Mouse (Mus musculus): ENCODE data around the gene Rtn4r. TPM values are rescaled to one million over a fixed set of nuclear protein-coding genes. Genes with fewer than 3 reads are reported as not detected.

Gene Rtn4r
- total and polyA plus RNA-seq, 3 experiments: not detected

DNA sequence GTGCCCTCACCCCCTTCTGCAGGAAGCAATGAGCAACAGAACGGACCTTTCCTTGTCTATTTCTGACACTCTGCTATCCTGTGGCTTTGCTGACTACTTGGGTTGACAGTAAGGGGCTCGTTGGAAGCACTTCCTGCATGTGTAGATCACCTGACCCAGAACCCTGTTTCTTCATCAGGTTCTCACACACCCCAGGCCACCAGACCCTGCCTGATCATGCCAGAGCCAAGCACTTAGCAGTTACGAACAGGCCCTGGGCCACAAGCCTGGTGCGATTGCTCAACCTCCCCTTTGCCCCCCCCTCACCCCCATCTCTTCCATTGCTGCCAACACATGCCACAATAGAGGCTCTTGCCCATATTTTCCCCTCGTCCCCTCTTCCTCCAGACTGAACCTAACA, 41.7 kb downstream of the Rtn4r start:
- in situ Hi-C loops (cut with MboI; ENCODE audit: low pct_ligation_motif_present, low pct_unique_long_range_greater_than_20kb, low sequenced_read_pairs) (no loop called here), dilution Hi-C loops (cut with MboI; ENCODE audit: extremely low pct_ligation_motif_present, extremely low pct_unique_long_range_greater_than_20kb, low sequenced_read_pairs) (no loop called here)
- Histone ChIP-seq H3K27me3 (replicated peaks) (peaks cover 94% of the 10 kb centered on the region), H3K79me2 (replicated peaks; ENCODE audit: control insufficient read depth, extremely low read depth, insufficient read depth, poor library complexity, severe bottlenecking) (no peaks in the 10 kb centered on the region), H3K9me3 (replicated peaks; ENCODE audit: low read length) (no peaks in the 10 kb centered on the region), H3K9ac (ENCODE audit: insufficient read depth, low read depth) (no peak overlapping the region), H3K36me3 (replicated peaks in 1 of 2; ENCODE audit: control insufficient read depth in 1 of 2, insufficient read depth in 1 of 2, low read length in 1 of 2) (no peaks in the 10 kb centered on the region), H3K27ac (ENCODE audit: insufficient read depth, low read depth) (no peak overlapping the region), H3K4me1 (ENCODE audit: control insufficient read depth in 1 of 2, insufficient read depth in 2 of 2) (no peaks in the 10 kb centered on the region), H3K4me3 (replicated peaks in 1 of 3; ENCODE audit: low read depth in 2 of 3, low read length in 2 of 3, poor library complexity in 1 of 3) (no peak overlapping the region), H3K4me2 (ENCODE audit: insufficient read depth, low read depth, poor library complexity, severe bottlenecking) (no peak overlapping the region)
- TF ChIP-seq CTCF (conservative IDR thresholded peaks at IDR 0.05 in 1 of 2, IDR thresholded peaks at IDR 0.05 in 1 of 2; ENCODE audit: low read depth in 2 of 2, low read length in 2 of 2) (no peak), RAD21 (IDR thresholded peaks at IDR 0.05; ENCODE audit: low read depth, low read length) (no peak), KAT2A (IDR thresholded peaks at IDR 0.05; ENCODE audit: insufficient replicate concordance, low read length) (no peak), ZKSCAN1 (IDR thresholded peaks at IDR 0.05; ENCODE audit: borderline replicate concordance, low read depth, low read length) (no peak), ELF1 (IDR thresholded peaks at IDR 0.05; ENCODE audit: low read depth, low read length) (no peak), MXI1 (IDR thresholded peaks at IDR 0.05; ENCODE audit: low read depth, low read length) (no peak), MAX (IDR thresholded peaks at IDR 0.05; ENCODE audit: low read length) (no peak), ZMIZ1 (IDR thresholded peaks at IDR 0.05; ENCODE audit: low read depth, low read length) (no peak), ETS1 (conservative IDR thresholded peaks at IDR 0.05; ENCODE audit: low read depth, low read length) (no peak), NRF1 (IDR thresholded peaks at IDR 0.05; ENCODE audit: low read depth, low read length) (no peak), ZNF384 (IDR thresholded peaks at IDR 0.05; ENCODE audit: low read depth, low read length) (no peak), JUN (IDR thresholded peaks at IDR 0.05; ENCODE audit: insufficient read depth, low read depth, low read length) (no peak), HCFC1 (IDR thresholded peaks at IDR 0.05; ENCODE audit: low read depth, low read length) (no peak), SMC3 (IDR thresholded peaks at IDR 0.05; ENCODE audit: low read depth, low read length) (no peak), USF2 (conservative IDR thresholded peaks at IDR 0.05; ENCODE audit: low read depth, low read length) (no peak), JUND (conservative IDR thresholded peaks at IDR 0.05; ENCODE audit: low read depth, low read length) (no peak), MYC (IDR thresholded peaks at IDR 0.05; ENCODE audit: low read depth, low read length) (no peak)
- no peak for DNase-seq (ENCODE audit: extremely low read depth)

DNA sequence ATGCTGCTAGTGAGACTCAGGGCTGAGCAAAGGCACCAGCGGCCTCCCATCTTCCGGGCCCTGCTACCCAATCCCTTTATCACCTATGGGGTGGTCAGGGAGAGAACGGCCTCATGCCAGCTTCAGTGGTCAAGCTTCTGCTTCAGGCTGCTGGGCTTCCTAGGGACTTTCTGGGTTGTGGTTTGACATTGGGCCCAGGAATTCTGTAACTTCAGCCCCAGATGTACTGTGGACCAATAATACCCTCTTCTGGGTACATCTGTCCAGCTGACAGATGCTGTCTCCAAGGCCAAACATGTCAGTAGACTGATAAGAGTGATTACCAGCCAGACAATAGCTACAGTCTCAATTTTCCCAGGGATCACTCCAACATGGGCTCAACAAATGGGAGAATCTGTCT, 42.3 kb downstream of the Rtn4r start:
- Histone ChIP-seq H3K4me2 (ENCODE audit: insufficient read depth, low read depth, poor library complexity, severe bottlenecking) (no peak overlapping the region), H3K9me3 (replicated peaks; ENCODE audit: low read length) (no peaks in the 10 kb centered on the region), H3K36me3 (replicated peaks in 1 of 2; ENCODE audit: control insufficient read depth in 1 of 2, insufficient read depth in 1 of 2, low read length in 1 of 2) (no peaks in the 10 kb centered on the region), H3K79me2 (replicated peaks; ENCODE audit: control insufficient read depth, extremely low read depth, insufficient read depth, poor library complexity, severe bottlenecking) (no peaks in the 10 kb centered on the region), H3K27me3 (replicated peaks) (peaks cover 94% of the 10 kb centered on the region), H3K27ac (ENCODE audit: insufficient read depth, low read depth) (no peak overlapping the region), H3K4me3 (replicated peaks in 1 of 3; ENCODE audit: low read depth in 2 of 3, low read length in 2 of 3, poor library complexity in 1 of 3) (no peak overlapping the region), H3K4me1 (ENCODE audit: control insufficient read depth in 1 of 2, insufficient read depth in 2 of 2) (no peaks in the 10 kb centered on the region), H3K9ac (ENCODE audit: insufficient read depth, low read depth) (no peak overlapping the region)
- no peak for TF ChIP-seq KAT2A (IDR thresholded peaks at IDR 0.05; ENCODE audit: insufficient replicate concordance, low read length)
- no peak for TF ChIP-seq ETS1 (conservative IDR thresholded peaks at IDR 0.05; ENCODE audit: low read depth, low read length)
- TF ChIP-seq MAX (IDR thresholded peaks at IDR 0.05; ENCODE audit: low read length): no peak
- no peak for TF ChIP-seq BHLHE40 (IDR thresholded peaks at IDR 0.05; ENCODE audit: low read depth, low read length)
- TF ChIP-seq UBTF (IDR thresholded peaks at IDR 0.05; ENCODE audit: low read depth, low read length): no peak
- TF ChIP-seq USF1 (IDR thresholded peaks at IDR 0.05; ENCODE audit: low read depth, low read length): no peak
- TF ChIP-seq ZMIZ1 (IDR thresholded peaks at IDR 0.05; ENCODE audit: low read depth, low read length): no peak
- TF ChIP-seq MAZ (IDR thresholded peaks at IDR 0.05; ENCODE audit: low read depth, low read length): no peak
- TF ChIP-seq ELF1 (IDR thresholded peaks at IDR 0.05; ENCODE audit: low read depth, low read length): no peak
- TF ChIP-seq MAFK (IDR thresholded peaks at IDR 0.05; ENCODE audit: insufficient replicate concordance, low read length): no peak
- in situ Hi-C loops (cut with MboI; ENCODE audit: low pct_ligation_motif_present, low pct_unique_long_range_greater_than_20kb, low sequenced_read_pairs) (loop anchor here (5.0 kb wide), 1 partner anchor 47 kb away; no protein-coding TSS in a partner anchor), dilution Hi-C loops (cut with MboI; ENCODE audit: extremely low pct_ligation_motif_present, extremely low pct_unique_long_range_greater_than_20kb, low sequenced_read_pairs) (no loop called here)
- DNase-seq (ENCODE audit: extremely low read depth): no peak
